Mouse (Mus musculus): Measurements from ENCODE around the gene Fam184a.

Fam184a gene

DNA sequence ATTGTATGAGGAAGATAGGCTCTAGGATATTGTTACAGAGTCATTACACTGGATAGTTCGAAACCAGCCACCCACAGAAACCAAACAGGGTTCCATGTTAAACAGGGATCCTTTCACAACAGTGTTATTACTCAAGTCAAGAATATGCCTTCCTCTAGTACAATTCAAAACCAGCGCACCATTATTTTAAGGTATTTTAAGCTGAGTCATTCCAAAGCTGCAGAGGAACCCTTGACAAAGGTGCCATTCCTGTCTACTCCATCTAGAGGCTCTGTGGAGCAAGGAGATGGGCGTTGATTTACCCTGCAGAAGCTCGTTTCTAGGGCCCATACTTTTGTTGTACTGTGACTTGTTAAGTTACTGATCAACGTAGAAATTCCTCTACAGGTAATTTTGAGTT lies 152.1 kb downstream of the Fam184a start:
- peak; percentile 35 for DNase-seq (ENCODE audit: low read depth, low spot score)

DNA sequence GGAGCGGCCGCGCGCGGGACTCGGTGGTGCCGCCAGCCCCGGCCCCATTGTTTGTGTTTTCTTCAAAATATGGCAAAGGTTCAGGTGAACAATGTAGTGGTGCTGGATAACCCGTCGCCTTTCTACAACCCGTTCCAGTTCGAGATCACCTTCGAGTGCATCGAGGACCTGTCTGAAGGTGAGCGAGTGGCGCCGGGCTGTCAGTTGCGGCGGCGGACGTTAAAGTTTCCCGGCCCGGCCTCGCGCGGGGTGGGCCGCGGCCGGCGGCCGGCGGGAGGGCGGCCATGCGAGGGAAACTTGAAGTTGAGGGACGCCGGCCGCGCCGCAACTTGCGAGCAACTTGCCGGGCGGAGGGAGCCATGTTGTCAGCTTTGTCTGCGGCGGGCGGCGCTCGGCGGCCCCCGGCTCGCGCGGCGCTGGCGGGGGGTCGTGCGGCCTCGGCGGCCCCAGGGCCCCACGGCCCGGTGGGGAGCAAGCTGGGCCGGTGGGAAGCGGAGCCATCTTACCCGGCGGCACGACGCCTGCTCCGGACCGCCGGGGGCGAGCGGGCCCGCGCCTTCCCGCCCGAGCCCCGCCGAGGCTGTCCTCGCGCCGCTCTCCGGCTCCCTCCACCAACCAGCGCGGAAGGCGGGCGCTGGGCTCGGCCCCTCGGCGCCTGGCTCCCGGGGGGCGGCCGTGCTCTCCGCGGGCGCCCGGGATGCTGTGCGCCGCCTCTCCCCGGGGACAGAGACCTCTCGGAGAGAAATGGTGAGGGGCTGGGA lies 153.6 kb downstream of the Fam184a start:
- DNase-seq (ENCODE audit: low read depth, low spot score): peak; percentile 55

DNA sequence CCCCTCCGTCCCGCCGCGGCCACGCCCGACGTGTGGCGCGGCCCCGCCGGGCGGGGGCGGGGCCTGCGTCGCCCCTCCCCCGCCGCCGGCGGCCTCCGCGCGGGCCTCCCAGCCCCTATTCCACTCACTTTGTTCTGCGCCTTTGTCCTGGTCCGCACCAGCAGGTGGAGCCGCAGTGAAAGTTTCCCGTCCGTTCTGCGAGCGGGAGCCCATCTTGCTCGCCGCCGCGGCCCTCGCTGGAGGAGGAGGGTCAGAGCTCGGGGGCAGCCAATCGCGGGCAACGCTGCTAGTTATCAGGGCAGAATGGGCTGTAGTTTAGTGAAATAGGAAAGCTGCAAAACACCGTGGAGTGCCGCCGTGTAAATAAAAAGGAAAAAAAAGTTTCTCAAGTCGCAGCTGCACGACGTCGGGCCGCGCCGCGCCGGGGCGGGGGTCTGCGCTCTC lies 154.2 kb downstream of the Fam184a start, which contains the start of gene Asf1a:
Gene Asf1a (plus strand): TSS at position 81 of the 444 bp plus-strand sequence.
- peak; percentile 97 for DNase-seq (ENCODE audit: low read depth, low spot score)

DNA sequence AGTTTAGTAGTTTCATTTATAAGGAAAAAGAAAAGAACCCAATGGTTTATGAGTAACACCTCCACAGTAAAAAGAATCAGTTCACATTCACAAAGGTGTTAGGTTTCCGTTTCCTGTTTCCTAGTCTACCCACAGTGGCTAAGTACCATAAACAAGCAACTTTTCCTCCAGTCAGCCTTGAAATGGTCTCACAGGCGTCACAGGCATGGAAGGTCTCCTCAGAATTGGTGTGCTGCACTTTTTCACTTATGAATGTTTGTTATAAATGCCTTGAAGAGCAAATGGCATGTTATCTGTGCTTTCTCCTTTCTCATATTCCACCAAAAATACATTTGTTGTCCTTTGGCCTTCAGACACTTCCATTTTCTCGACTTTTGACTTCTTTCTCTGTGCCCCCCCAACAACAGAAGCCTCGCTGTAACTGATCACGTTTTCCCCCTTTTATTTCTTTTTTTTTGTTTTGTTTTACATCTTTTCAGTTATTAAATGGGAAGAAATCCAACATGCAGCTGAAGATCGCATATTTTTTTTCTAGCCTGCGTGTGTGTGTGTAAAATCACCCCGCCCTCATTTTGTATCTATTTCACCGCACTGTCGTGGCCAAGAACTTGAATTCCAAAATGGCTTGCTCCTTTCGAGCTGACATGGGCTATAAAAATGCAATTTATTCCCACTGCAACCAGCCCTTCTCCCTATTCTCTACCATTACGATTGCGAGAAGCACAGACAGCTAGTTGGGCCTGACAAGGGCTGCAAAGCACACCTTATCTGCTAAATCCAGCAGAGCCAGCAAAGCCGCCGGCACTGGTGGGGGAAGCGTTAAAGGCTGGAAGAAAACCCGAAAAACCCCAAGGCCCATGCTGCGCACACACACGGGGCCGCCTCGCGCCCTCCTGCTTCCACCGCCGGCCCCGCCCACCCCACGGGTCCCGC lies 154.9 kb downstream of the Fam184a start:
- peak; percentile 78 for DNase-seq (ENCODE audit: low read depth, low spot score)

DNA sequence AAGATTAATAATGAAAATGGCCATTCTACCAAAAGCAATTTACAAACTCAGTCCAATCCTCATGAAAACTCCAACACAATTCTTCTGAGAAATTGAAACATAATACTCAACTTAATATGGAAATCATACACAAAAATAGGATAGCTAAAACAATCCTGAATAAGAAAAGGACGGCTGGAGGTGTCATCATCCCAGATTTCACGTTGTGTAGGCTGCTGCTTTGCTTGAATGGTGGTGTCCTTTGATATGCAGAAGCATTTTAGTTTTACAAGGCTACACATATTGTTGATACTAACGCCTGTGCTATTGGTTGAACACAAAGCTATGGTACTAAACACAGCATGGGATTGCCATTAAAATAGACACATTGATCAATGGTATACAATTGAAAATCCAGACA lies 165.1 kb downstream of the Fam184a start:
- no peak for DNase-seq (ENCODE audit: low read depth, low spot score)
